Mouse (Mus musculus) E14TG2a.4 (cell line): ENCODE results near the gene Tmem183a.

Source experiments
- CTCF ChIP-seq: conservative IDR thresholded peaks from 2 replicates; pipeline ENCODE4 v1.5.1; 2014; ENCODE audit warnings: low read length
- NANOG ChIP-seq: IDR thresholded peaks from 2 replicates; pipeline ENCODE4 v1.6.1; 2014; ENCODE audit warnings: borderline replicate concordance, low read length, mixed read lengths
- POU5F1 ChIP-seq: IDR thresholded peaks from 2 replicates; pipeline ENCODE4 v1.6.1; 2014; ENCODE audit warnings: low read length, borderline replicate concordance

GRCm38 (mm10) chr1:134384581-134384980, 22.8 kb upstream of the Tmem183a start:
- no peak for TF ChIP-seq CTCF
- TF ChIP-seq NANOG, result peak; percentile 5; the same call in 1 of the 2 replicates
- TF ChIP-seq POU5F1, result no peak
